32 mouse cellular contexts compared by ENCODE assay signal in genomic region chr4:132409587-132410229, GRCm38 (mm10). TPM values are rescaled to one million over a fixed set of nuclear protein-coding genes. Genes with fewer than 3 reads are reported as not detected.
DNase-seq lines count a peak whose midpoint lies in the region; ATAC-seq and TF ChIP-seq lines count a peak whose summit lies in the region.
"Had no signal": no experiment of that assay in that cellular context is flagged by ENCODE, and none has a peak within 500 bp of the region (broad histone marks: within the 10 kb centered on the region; RNA-seq: fewer than 3 reads in every experiment).

No protein-coding gene starts in this region.

- H3K4me3 ChIP-seq in liver, adult 2 months (ENCODE audit: insufficient read depth, low read depth, low read length), result no peak overlapping the region
- no peak overlapping the region for H3K4me3 ChIP-seq in liver, embryonic 11.5 days (ENCODE audit: low read depth, low read length)
- H3K4me3 ChIP-seq in brown adipose tissue, adult 24 weeks (ENCODE audit: insufficient read depth, low read depth, low read length), result no peak overlapping the region
- H3K4me3 ChIP-seq: embryonic facial prominence, embryonic 10.5 days; embryonic facial prominence, embryonic 15.5 days; forebrain, embryonic 12.5 days; hindbrain, embryonic 12.5 days; neural tube, embryonic 15.5 days had no signal

- H3K4me2 ChIP-seq in liver, embryonic 11.5 days, result no peak overlapping the region
- H3K4me2 ChIP-seq: embryonic facial prominence, embryonic 15.5 days; forebrain, embryonic 12.5 days; heart, embryonic 11.5 days; hindbrain, embryonic 12.5 days; neural tube, embryonic 15.5 days had no signal

- no peak for TF ChIP-seq POLR2A in liver, adult 2 months (IDR thresholded peaks at IDR 0.05; ENCODE audit: extremely low read depth, insufficient read depth, low read length)

- WGBS in liver, adult 2 months, result 87% methylated on average over 4 of the region's 4 CpGs
- WGBS in liver, embryonic 11.5 days, result 89% methylated on average over 4 of the region's 4 CpGs

- H3K36me3 ChIP-seq in liver, adult 2 months (ENCODE audit: control insufficient read depth, insufficient read depth, low read length), result peaks cover 4% of the 10 kb centered on the region; the same call in 1 of the 2 replicates
- H3K36me3 ChIP-seq in liver, embryonic 11.5 days (ENCODE audit: control insufficient read depth, insufficient read depth, low read length), result no peaks in the 10 kb centered on the region; the same call in 1 of the 2 replicates
- H3K36me3 ChIP-seq: neural tube, embryonic 15.5 days had no signal

- TF ChIP-seq CTCF in liver, adult 2 months (IDR thresholded peaks at IDR 0.05; ENCODE audit: low read depth, low read length), result no peak

- peaks cover 28% of the 10 kb centered on the region; the same call in 1 of the 2 replicates for H3K79me2 ChIP-seq in liver, adult 2 months (ENCODE audit: control insufficient read depth, insufficient read depth, low read length)

- no peak for ATAC-seq in liver, embryonic 11.5 days (replicated peaks; ENCODE audit: low FRiP score)
- ATAC-seq: forebrain, postnatal 0 days; hindbrain, postnatal 0 days; lung, postnatal 0 days had no signal

- peak; percentile 51 for DNase-seq in liver, adult 2 months (ENCODE audit: extremely low read depth, low read depth, low spot score)
- DNase-seq in liver, embryonic 11.5 days (ENCODE audit: low spot score), result no peak
- DNase-seq in CD4-positive helper T cell, adult 2 months (ENCODE audit: low read depth, low spot score), result peak; percentile 55
- DNase-seq in lung, postnatal 14 days, result no peak
- DNase-seq in spleen, postnatal 4 days (ENCODE audit: low spot score in 2 of 2), result no peak
- DNase-seq in MN1 (ENCODE audit: low spot score), result no peak
- DNase-seq: adrenal gland, postnatal 14 days; cerebellum, adult 18-20 months; cerebellum, postnatal 14 days; forebrain, postnatal 0 days; gastrocnemius, postnatal 14 days; heart, postnatal 36 days; kidney, adult 11 months; kidney, postnatal 14 days; layer of hippocampus, adult 9-11 months; liver; lung, adult 18-20 months; midbrain, embryonic 14.5 days; retina, postnatal 1 day; right cerebral cortex, postnatal 14 days; thymus, adult 18-20 months; thymus, postnatal 25 days had no signal

- peaks cover 13% of the 10 kb centered on the region for H3K4me1 ChIP-seq in liver, adult 2 months (ENCODE audit: control insufficient read depth, insufficient read depth, low read length)
- peaks cover 4% of the 10 kb centered on the region for H3K4me1 ChIP-seq in liver, embryonic 11.5 days (replicated peaks; ENCODE audit: control insufficient read depth, insufficient read depth, low read length)
- 0 out of 2 replicates have a peak, but pooled peaks cover 7% of the 10 kb centered on the region for H3K4me1 ChIP-seq in brown adipose tissue, adult 24 weeks (ENCODE audit: control insufficient read depth, insufficient read depth, insufficient read length, low read length)
- H3K4me1 ChIP-seq: embryonic facial prominence, embryonic 10.5 days; embryonic facial prominence, embryonic 15.5 days; forebrain, embryonic 12.5 days; hindbrain, embryonic 12.5 days; neural tube, embryonic 15.5 days had no signal

- H3K9me3 ChIP-seq in liver, embryonic 11.5 days (ENCODE audit: control insufficient read depth, low read length), result no peaks in the 10 kb centered on the region
- H3K9me3 ChIP-seq: embryonic facial prominence, embryonic 10.5 days; embryonic facial prominence, embryonic 15.5 days; forebrain, embryonic 12.5 days; hindbrain, embryonic 12.5 days; neural tube, embryonic 15.5 days had no signal

- no peaks in the 10 kb centered on the region for H3K27me3 ChIP-seq in liver, adult 2 months (ENCODE audit: control insufficient read depth, insufficient read depth, low read length)
- no peaks in the 10 kb centered on the region for H3K27me3 ChIP-seq in liver, embryonic 11.5 days (replicated peaks; ENCODE audit: control insufficient read depth, insufficient read depth, low read length)
- H3K27me3 ChIP-seq: embryonic facial prominence, embryonic 15.5 days; forebrain, embryonic 12.5 days; hindbrain, embryonic 12.5 days; neural tube, embryonic 15.5 days had no signal

- no peak overlapping the region for H3K27ac ChIP-seq in liver, adult 2 months (replicated peaks; ENCODE audit: insufficient read depth, low read depth, low read length)
- no peak overlapping the region for H3K27ac ChIP-seq in liver, embryonic 11.5 days (ENCODE audit: low read depth, low read length)
- 0 out of 2 replicates have a peak overlapping the region, but pooled peaks have one; percentile 41 for H3K27ac ChIP-seq in brown adipose tissue, adult 24 weeks (replicated peaks; ENCODE audit: low read depth, low read length)
- H3K27ac ChIP-seq: embryonic facial prominence, embryonic 10.5 days; embryonic facial prominence, embryonic 15.5 days; forebrain, embryonic 12.5 days; hindbrain, embryonic 12.5 days; hindbrain, postnatal 0 days; neural tube, embryonic 15.5 days; stomach, postnatal 0 days had no signal

- H3K9ac ChIP-seq in liver, adult 2 months (ENCODE audit: low read depth, low read length), result no peak overlapping the region
- H3K9ac ChIP-seq in liver, embryonic 11.5 days (ENCODE audit: low read depth, low read length), result no peak overlapping the region
- H3K9ac ChIP-seq: embryonic facial prominence, embryonic 15.5 days; forebrain, embryonic 12.5 days; forebrain, postnatal 0 days; hindbrain, embryonic 12.5 days; neural tube, embryonic 15.5 days had no signal

RNA-seq across cellular contexts. Expression of gene Phactr4, which starts 12.6 kb away (rescaled TPM):
- total RNA-seq in liver, adult 2 months (2014; rRNA removed), result 6.6 and 8.9 TPM in 2 replicates
- polyA plus RNA-seq in liver, adult 2 months (2012; rRNA removed), result 7.2 and 8.0 TPM in 2 replicates
- polyA plus RNA-seq in liver, embryonic 11.5 days (2014; fragmentation: Nextera tagmentation; extraction: Ambion mirVana), result 30.9 and 32.4 TPM in 2 replicates
- 5.9 and 11.6 TPM in 2 replicates for polyA plus RNA-seq in brown adipose tissue, adult 24 weeks (2012; ENCODE audit: insufficient read depth, insufficient read length, missing spikeins)

RNA-seq across cellular contexts. Expression of gene Med18, which starts 54.0 kb away (rescaled TPM):
- total RNA-seq in liver, adult 2 months (2014; rRNA removed), result 3.8 TPM in 2 replicates
- polyA plus RNA-seq in liver, adult 2 months (2012; rRNA removed), result 1.0 and 1.4 TPM in 2 replicates
- polyA plus RNA-seq in liver, embryonic 11.5 days (2014; fragmentation: Nextera tagmentation; extraction: Ambion mirVana), result 24.6 and 24.7 TPM in 2 replicates
- polyA plus RNA-seq in brown adipose tissue, adult 24 weeks (2012; ENCODE audit: insufficient read depth, insufficient read length, missing spikeins), result 2.1 and 3.4 TPM in 2 replicates

RNA-seq across cellular contexts. Expression of gene Rcc1, which starts 56.3 kb away (rescaled TPM):
- 3.0 and 4.2 TPM in 2 replicates for total RNA-seq in liver, adult 2 months (2014; rRNA removed)
- polyA plus RNA-seq in liver, adult 2 months (2012; rRNA removed), result 2.8 and 4.0 TPM in 2 replicates
- 99.8 and 105 TPM in 2 replicates for polyA plus RNA-seq in liver, embryonic 11.5 days (2014; fragmentation: Nextera tagmentation; extraction: Ambion mirVana)
- polyA plus RNA-seq in brown adipose tissue, adult 24 weeks (2012; ENCODE audit: insufficient read depth, insufficient read length, missing spikeins), result 3.4 and 7.6 TPM in 2 replicates

Comparison
In these comparisons a context has a peak if more than half of its experiments do, and no peak if none do; other contexts are left out.
1. DNase-seq: peak in liver, adult 2 months (single experiment) and CD4-positive helper T cell, adult 2 months (single experiment); none in liver, embryonic 11.5 days (single experiment), lung, postnatal 14 days (single experiment), spleen, postnatal 4 days (0 of 2) and MN1 (single experiment).
2. RNA of gene Rcc1, which starts 56.3 kb away (polyA plus RNA-seq): 99.8 to 105 TPM in liver, embryonic 11.5 days; 2.8 to 4.0 TPM in liver, adult 2 months and 3.4 to 7.6 TPM in brown adipose tissue, adult 24 weeks; every median in the first group is over 10 times any median in the second.